7 mouse cellular contexts compared by ENCODE assay signal in genomic region chr7:35214442-35215222, GRCm38 (mm10). TPM values are rescaled to one million over a fixed set of nuclear protein-coding genes. Genes with fewer than 3 reads are reported as not detected.
DNase-seq lines count a peak whose midpoint lies in the region; ATAC-seq and TF ChIP-seq lines count a peak whose summit lies in the region.

No protein-coding gene starts in this region.

- H3K9me3 ChIP-seq in lung, embryonic 14.5 days (ENCODE audit: low read depth, low read length): no peaks in the 10 kb centered on the region
- no peaks in the 10 kb centered on the region for H3K9me3 ChIP-seq in heart, embryonic 14.5 days (ENCODE audit: control insufficient read depth, low read length)
- no peaks in the 10 kb centered on the region for H3K9me3 ChIP-seq in liver, embryonic 13.5 days (replicated peaks)

- H3K4me3 ChIP-seq in lung, embryonic 14.5 days (ENCODE audit: low read depth, low read length): peak overlapping the region; percentile 61
- H3K4me3 ChIP-seq in heart, embryonic 14.5 days (ENCODE audit: control insufficient read depth in 1 of 2, insufficient read depth in 1 of 2, low read depth in 1 of 2, low read length in 2 of 2): peak overlapping the region; percentile 58 to 69
- H3K4me3 ChIP-seq in liver, embryonic 13.5 days (replicated peaks): peak overlapping the region; percentile 55

- H3K27me3 ChIP-seq in lung, embryonic 14.5 days (ENCODE audit: insufficient read depth, low read length): no peaks in the 10 kb centered on the region
- H3K27me3 ChIP-seq in heart, embryonic 14.5 days (ENCODE audit: control insufficient read depth, insufficient read depth, low read length): peaks cover 25% of the 10 kb centered on the region
- H3K27me3 ChIP-seq in liver, embryonic 13.5 days: peaks cover 58% of the 10 kb centered on the region

- DNase-seq in lung, embryonic 14.5 days: peak; percentile 61
- no peak for DNase-seq in lung, adult 18-20 months
- peak; percentile 64 to 70 for DNase-seq in cerebellum, postnatal 25 days
- no peak for DNase-seq in liver, embryonic 13.5 days
- no peak for DNase-seq in urinary bladder, postnatal 14 days (ENCODE audit: low spot score)

- H3K9ac ChIP-seq in lung, embryonic 14.5 days: peak overlapping the region; percentile 71
- H3K9ac ChIP-seq in heart, embryonic 14.5 days (ENCODE audit: low read length): peak overlapping the region; percentile 75
- H3K9ac ChIP-seq in liver, embryonic 13.5 days: peak overlapping the region; percentile 39

- ATAC-seq in lung, embryonic 14.5 days (ENCODE audit: insufficient read depth): peak; percentile 59
- ATAC-seq in heart, embryonic 14.5 days (ENCODE audit: insufficient number of reproducible peaks, insufficient read depth, low FRiP score, low read depth): 0 out of 2 replicates have a peak, but pooled peaks have one; percentile 25
- peak; percentile 18; the same call in 1 of the 2 replicates for ATAC-seq in liver, embryonic 13.5 days (ENCODE audit: low read depth)
- ATAC-seq in inflammation-experienced regulatory T-cells, adult 6 months: no peak

- WGBS in lung, embryonic 14.5 days: under 1% methylated on average over 62 of the region's 79 CpGs
- under 1% methylated on average over 53 of the region's 79 CpGs for WGBS in heart, embryonic 14.5 days
- 1% methylated on average over 49 of the region's 79 CpGs for WGBS in liver, embryonic 13.5 days (ENCODE audit: insufficient replicate concordance)

- H3K4me1 ChIP-seq in lung, embryonic 14.5 days (ENCODE audit: insufficient read depth): 0 out of 2 replicates have a peak, but pooled peaks cover 4% of the 10 kb centered on the region
- peaks cover 3 to 9% of the 10 kb centered on the region in 2 experiments; a peak in 2 of 4 replicates for H3K4me1 ChIP-seq in heart, embryonic 14.5 days (ENCODE audit: control insufficient read depth in 2 of 2, insufficient read depth in 2 of 2, low read length in 2 of 2)
- H3K4me1 ChIP-seq in liver, embryonic 13.5 days (replicated peaks): no peaks in the 10 kb centered on the region

- peak overlapping the region; percentile 82 for H3K4me2 ChIP-seq in lung, embryonic 14.5 days
- peak overlapping the region; percentile 97 for H3K4me2 ChIP-seq in heart, embryonic 14.5 days (ENCODE audit: low read length)
- peak overlapping the region; percentile 62 for H3K4me2 ChIP-seq in liver, embryonic 13.5 days

- peaks cover 9% of the 10 kb centered on the region; the same call in 1 of the 2 replicates for H3K36me3 ChIP-seq in lung, embryonic 14.5 days (ENCODE audit: insufficient read depth)
- H3K36me3 ChIP-seq in heart, embryonic 14.5 days (ENCODE audit: control insufficient read depth, insufficient read depth, low read length): no peaks in the 10 kb centered on the region
- no peaks in the 10 kb centered on the region for H3K36me3 ChIP-seq in liver, embryonic 13.5 days

- H3K27ac ChIP-seq in lung, embryonic 14.5 days (ENCODE audit: low read depth): no peak overlapping the region; the same call in 1 of the 2 replicates
- no peak overlapping the region for H3K27ac ChIP-seq in heart, embryonic 14.5 days (replicated peaks in 1 of 2; ENCODE audit: control insufficient read depth in 1 of 2, insufficient read depth in 1 of 2, low read depth in 2 of 2, low read length in 2 of 2)
- H3K27ac ChIP-seq in liver, embryonic 13.5 days: no peak overlapping the region

- TF ChIP-seq CTCF in lung, embryonic 14.5 days (IDR thresholded peaks at IDR 0.05; ENCODE audit: low read depth): no peak

RNA-seq across cellular contexts. Expression of gene Lrp3, which starts 0.7 kb away (rescaled TPM):
- 8.2 and 11.2 TPM in 2 replicates for polyA plus RNA-seq in lung, embryonic 14.5 days (2014; fragmentation: Nextera tagmentation; extraction: Ambion mirVana)
- polyA plus RNA-seq in heart, embryonic 14.5 days (2014; fragmentation: Nextera tagmentation; extraction: Ambion mirVana): 1.2 and 1.3 TPM in 2 replicates
- 0.38 and 0.50 TPM in 2 replicates for polyA plus RNA-seq in liver, embryonic 13.5 days (2015; fragmentation: Nextera tagmentation; extraction: Ambion mirVana)
- 1 to 10 TPM in 2 of 3 experiments, not detected in 1; 1.2 to 4.8 TPM for polyA plus RNA-seq in inflammation-experienced regulatory T-cells, adult 6 months (2017; shearing (Covaris generic))

RNA-seq across cellular contexts. Expression of gene Slc7a10, which starts 28.4 kb away (rescaled TPM):
- 1.4 and 1.8 TPM in 2 replicates for polyA plus RNA-seq in lung, embryonic 14.5 days (2014; fragmentation: Nextera tagmentation; extraction: Ambion mirVana)
- polyA plus RNA-seq in heart, embryonic 14.5 days (2014; fragmentation: Nextera tagmentation; extraction: Ambion mirVana): 0.62 and 1.8 TPM in 2 replicates
- polyA plus RNA-seq in liver, embryonic 13.5 days (2015; fragmentation: Nextera tagmentation; extraction: Ambion mirVana): 0.41 and 0.54 TPM in 2 replicates
- polyA plus RNA-seq in inflammation-experienced regulatory T-cells, adult 6 months (2017; shearing (Covaris generic)): 1 to 10 TPM; 1.5 to 7.3 (median 6.3) TPM

Comparison
In these comparisons a context has a peak if more than half of its experiments do, and no peak if none do; other contexts are left out.
1. DNase-seq: peak in lung, embryonic 14.5 days (single experiment) and cerebellum, postnatal 25 days (2 of 2); none in lung, adult 18-20 months (0 of 2), liver, embryonic 13.5 days (single experiment) and urinary bladder, postnatal 14 days (single experiment).
2. Peak in every context shown above with its lines, with median percentiles within 50 percentile points of each other: H3K4me2 ChIP-seq, H3K4me3 ChIP-seq and H3K9ac ChIP-seq.